Mouse (Mus musculus): ENCODE data around the gene Yap1. TPM values are rescaled to one million over a fixed set of nuclear protein-coding genes. Genes with fewer than 3 reads are reported as not detected.
"Not testable (repeated sequence)": the region's sequence is repeated elsewhere in the genome, so short reads cannot be mapped to it uniquely, and the experiment has no call there.

The Yap1 gene
- polyA plus RNA-seq, 1 experiment from 2014 or later: 13.8 TPM

DNA sequence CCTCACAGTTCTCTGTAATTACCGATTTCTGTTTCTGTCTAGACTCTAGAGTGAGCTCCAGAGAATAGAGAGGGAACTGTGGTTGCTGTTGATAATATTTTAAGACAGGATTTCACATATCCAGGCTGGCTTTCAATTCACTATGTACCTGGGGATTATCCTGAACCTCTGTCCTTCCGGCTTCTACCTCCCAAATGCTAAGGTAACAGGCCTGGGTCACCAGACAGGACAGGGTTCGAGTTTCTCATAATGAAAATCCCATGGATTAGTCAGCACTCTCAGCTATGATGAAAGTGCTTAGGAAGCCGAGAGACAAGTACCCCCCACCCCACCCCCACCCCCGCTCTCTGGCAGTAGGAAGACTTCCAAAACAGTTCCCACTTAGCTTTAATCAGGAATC is 100.6 kb downstream of the Yap1 start:
- no peak overlapping the region for H3K4me3 ChIP-seq
- 79% methylated on average over 5 of the region's 5 CpGs for WGBS

DNA sequence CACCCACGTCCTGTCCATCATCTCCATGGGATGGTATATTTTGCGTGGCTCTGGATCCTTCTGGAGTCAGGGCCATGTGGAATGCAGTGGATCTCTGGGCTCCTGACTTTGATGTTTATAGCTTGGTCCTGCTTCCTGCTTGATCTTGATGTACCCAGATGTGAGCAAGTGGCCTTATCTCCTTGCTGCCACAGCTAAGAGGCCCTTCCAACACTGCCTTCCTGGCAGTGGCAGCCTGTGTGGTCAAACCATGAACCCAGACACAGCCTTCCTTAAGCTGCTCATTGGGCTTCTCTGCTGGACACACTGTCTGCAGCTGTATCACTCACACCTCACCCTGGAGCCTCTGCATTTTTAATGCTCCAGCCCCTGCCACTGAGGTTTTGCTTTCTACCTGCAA is 101.1 kb downstream of the Yap1 start:
- Histone ChIP-seq H3K27me3 (no peaks in the 10 kb centered on the region), H3K4me3 (no peak overlapping the region), H3K4me1 (no peaks in the 10 kb centered on the region), H3K9ac (no peak overlapping the region), H3K4me2 (no peak overlapping the region), H3K27ac (no peak overlapping the region), H3K9me3 (replicated peaks) (no peaks in the 10 kb centered on the region), H3K36me3 (ENCODE audit: poor library complexity, severe bottlenecking) (no peaks in the 10 kb centered on the region)
- no peak for ATAC-seq
- whole genome bisulfite sequencing: 88% methylated on average over 2 of the region's 2 CpGs

More for the DNA sequence above, 100.6 kb downstream of the Yap1 start:
- H3K27me3 ChIP-seq: no peaks in the 10 kb centered on the region
- H3K4me1 ChIP-seq: no peaks in the 10 kb centered on the region
- H3K9ac ChIP-seq: no peak overlapping the region
- no peak overlapping the region for H3K4me2 ChIP-seq
- H3K36me3 ChIP-seq (ENCODE audit: poor library complexity, severe bottlenecking): no peaks in the 10 kb centered on the region
- ATAC-seq: no peak
- H3K27ac ChIP-seq: no peak overlapping the region
- H3K9me3 ChIP-seq (replicated peaks): no peaks in the 10 kb centered on the region

DNA sequence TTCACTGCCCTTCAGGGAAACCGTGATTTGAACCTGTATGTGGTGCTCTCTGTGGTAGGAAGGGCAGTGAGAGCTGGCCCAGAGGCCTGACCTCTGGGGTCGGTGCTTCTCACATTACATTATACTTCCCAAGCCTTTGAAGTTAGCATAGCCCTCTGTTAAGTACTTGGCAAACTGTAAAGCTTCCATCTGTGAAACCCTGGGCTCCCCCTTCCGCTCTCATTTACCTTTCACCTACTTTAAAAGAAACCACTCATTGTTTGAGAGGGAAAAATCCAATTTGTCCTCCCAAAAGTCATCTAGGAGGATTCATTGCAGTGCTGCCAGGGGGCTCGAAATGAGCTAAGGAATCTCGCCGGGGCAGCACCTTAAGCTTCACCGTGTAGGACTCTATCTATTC is 102.1 kb downstream of the Yap1 start:
- WGBS: 49% methylated on average over 7 of the region's 7 CpGs
- Histone ChIP-seq H3K36me3 (ENCODE audit: poor library complexity, severe bottlenecking) (no peaks in the 10 kb centered on the region), H3K27ac (no peak overlapping the region), H3K9ac (no peak overlapping the region), H3K9me3 (replicated peaks) (no peaks in the 10 kb centered on the region), H3K4me1 (no peaks in the 10 kb centered on the region), H3K4me3 (no peak overlapping the region), H3K4me2 (no peak overlapping the region), H3K27me3 (no peaks in the 10 kb centered on the region)
- ATAC-seq: no peak

DNA sequence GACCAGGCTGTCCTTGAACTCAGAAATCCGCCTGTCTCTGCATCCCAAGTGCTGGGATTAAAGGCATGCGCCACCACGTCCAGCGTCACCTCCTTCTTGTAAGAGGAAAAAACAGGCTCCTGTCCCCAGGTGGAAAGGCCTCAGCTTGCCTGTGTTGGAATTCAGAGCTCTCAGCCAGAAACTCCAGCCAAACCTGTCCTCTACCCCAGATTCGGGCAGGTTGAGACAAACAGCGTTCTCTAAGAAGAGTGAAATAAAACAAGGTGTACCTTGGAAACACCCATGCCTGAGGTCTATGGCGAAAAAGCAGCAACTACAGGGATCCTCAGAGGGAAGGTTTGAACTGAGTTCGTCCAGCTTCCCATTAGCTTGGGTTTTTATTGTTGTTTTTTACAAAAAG is 103.4 kb downstream of the Yap1 start:
- Histone ChIP-seq H3K36me3 (ENCODE audit: poor library complexity, severe bottlenecking) (no peaks in the 10 kb centered on the region), H3K9ac (no peak overlapping the region), H3K4me1 (no peaks in the 10 kb centered on the region), H3K4me3 (no peak overlapping the region), H3K9me3 (replicated peaks) (no peaks in the 10 kb centered on the region), H3K4me2 (no peak overlapping the region), H3K27me3 (no peaks in the 10 kb centered on the region), H3K27ac (no peak overlapping the region)
- WGBS: 93% methylated on average over 8 of the region's 8 CpGs
- no peak for ATAC-seq

DNA sequence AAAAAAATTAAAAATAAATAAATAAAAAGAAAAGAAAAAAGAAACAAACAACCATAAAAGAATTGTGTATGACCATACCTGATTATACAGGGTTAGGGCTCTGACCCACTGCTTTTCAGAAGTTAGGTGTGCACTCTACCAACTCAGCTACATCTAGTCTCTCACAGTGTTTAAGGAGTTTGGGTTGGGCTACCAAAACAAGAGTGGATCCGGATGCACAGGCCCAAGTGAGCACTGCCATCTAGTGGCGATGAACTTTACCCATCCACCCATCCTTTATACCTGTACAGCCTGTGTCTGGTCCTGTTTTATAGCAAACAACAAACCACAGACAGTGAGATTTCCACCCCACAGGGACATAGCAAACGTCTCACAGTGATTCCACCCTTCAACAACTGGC is 106.9 kb downstream of the Yap1 start:
- Histone ChIP-seq H3K27ac (no peak overlapping the region), H3K4me3 (no peak overlapping the region), H3K27me3 (no peaks in the 10 kb centered on the region), H3K4me1 (no peaks in the 10 kb centered on the region), H3K4me2 (no peak overlapping the region), H3K9ac (no peak overlapping the region), H3K36me3 (ENCODE audit: poor library complexity, severe bottlenecking) (no peaks in the 10 kb centered on the region), H3K9me3 (replicated peaks) (no peaks in the 10 kb centered on the region)
- 3% methylated on average over 3 of the region's 3 CpGs for WGBS
- peak; percentile 94 for ATAC-seq

DNA sequence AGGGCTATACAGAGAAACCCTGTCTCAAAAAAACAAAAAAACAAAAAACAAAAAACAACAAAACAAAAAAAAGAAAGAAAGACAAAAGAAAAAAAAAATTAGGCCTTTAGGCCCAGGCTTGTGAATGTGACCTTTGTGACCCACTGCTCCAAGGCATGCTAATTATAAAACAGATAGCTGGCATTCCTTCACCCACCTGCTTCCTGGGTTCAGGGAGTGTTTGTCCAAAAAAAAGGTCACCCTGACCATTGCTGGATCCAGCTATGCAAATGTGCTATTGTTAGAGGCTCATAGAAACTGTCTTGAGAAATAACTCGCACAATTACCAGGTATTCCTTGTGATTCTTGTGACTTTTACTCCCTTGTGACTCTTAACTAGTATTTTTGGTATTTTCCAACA is 112.6 kb downstream of the Yap1 start:
- not testable (repeated sequence) for H3K9me3 ChIP-seq (replicated peaks); H3K4me1 ChIP-seq; ATAC-seq; H3K27ac ChIP-seq; H3K27me3 ChIP-seq; H3K4me2 ChIP-seq; H3K36me3 ChIP-seq (ENCODE audit: poor library complexity, severe bottlenecking); H3K9ac ChIP-seq; H3K4me3 ChIP-seq
- WGBS: 92% methylated on average over 1 of the region's 1 CpGs

DNA sequence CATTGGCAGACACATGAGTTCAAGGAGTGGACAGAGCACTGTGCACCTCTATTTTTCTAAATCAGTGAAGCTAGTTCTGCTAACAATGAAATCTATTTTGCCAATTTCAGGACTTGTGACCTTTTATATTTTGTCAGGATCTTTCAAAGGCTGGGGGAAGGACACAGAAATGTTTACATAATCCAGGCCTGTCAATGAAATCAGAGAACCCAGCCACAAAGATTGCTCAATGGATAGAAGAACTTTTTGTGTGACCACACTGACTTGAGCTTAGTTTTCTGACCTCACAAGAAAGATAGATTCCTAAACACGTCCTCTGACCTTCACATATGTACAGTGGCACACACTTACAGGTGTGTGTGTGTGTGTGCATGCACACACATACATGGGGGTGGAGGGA is 113.2 kb downstream of the Yap1 start:
- H3K4me2 ChIP-seq: no peak overlapping the region
- WGBS: 78% methylated on average over 1 of the region's 1 CpGs
- no peaks in the 10 kb centered on the region for H3K4me1 ChIP-seq
- no peaks in the 10 kb centered on the region for H3K27me3 ChIP-seq
- H3K9ac ChIP-seq: no peak overlapping the region
- H3K27ac ChIP-seq: no peak overlapping the region
- no peak for ATAC-seq
- H3K9me3 ChIP-seq (replicated peaks): no peaks in the 10 kb centered on the region
- H3K36me3 ChIP-seq (ENCODE audit: poor library complexity, severe bottlenecking): no peaks in the 10 kb centered on the region
- H3K4me3 ChIP-seq: no peak overlapping the region

DNA sequence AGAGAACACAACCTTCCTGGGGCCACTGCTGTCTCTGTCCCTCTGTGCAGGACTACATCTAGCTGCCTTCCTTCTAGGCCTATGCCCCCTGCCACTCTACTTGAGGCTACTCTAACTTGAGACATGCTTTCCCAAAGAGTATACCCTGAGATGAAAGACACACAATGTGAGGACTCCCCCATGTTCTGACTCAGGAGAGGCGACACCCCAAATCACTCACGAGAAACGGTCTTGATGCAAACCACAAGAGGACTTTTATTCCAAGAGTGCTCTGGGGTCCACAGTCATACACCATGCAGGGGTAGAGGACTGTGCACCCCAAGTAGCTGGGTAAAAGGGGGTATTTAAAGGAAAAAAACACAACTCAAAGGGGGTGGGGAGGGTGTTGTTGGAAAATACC is 120.0 kb downstream of the Yap1 start:
- no peaks in the 10 kb centered on the region for H3K27me3 ChIP-seq
- H3K36me3 ChIP-seq (ENCODE audit: poor library complexity, severe bottlenecking): no peaks in the 10 kb centered on the region
- H3K9ac ChIP-seq: no peak overlapping the region
- H3K4me3 ChIP-seq: no peak overlapping the region
- 0 out of 2 replicates have a peak, but pooled peaks cover 5% of the 10 kb centered on the region for H3K9me3 ChIP-seq (replicated peaks)
- no peak for ATAC-seq
- WGBS: 97% methylated on average over 3 of the region's 3 CpGs
- no peak overlapping the region for H3K4me2 ChIP-seq
- H3K27ac ChIP-seq: no peak overlapping the region
- no peaks in the 10 kb centered on the region for H3K4me1 ChIP-seq

DNA sequence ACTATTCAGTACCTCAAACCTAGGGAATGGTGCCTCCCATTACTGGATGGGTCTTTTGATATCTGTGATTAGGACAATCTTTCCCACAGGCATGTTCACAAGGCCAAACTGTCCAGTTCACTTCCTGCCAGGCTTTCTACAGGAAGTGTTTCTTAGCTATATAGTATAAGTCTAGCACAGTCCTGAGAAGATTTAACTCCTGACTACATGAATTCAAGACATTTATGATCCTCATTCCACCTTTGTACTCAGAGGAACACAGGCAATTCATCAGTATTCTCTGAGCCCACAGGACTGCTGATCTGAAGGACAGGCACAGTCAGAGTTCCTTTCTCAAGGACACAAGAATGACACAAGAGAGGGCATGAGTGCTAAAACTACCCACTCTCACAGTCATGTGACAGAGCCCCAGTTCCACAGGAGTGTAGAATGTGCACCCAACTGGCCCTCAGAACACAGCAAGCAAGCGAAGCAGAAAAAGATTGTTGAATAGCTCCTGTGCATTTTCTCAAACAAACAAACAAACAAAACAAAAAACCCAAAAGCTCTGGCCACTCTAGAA is 122.0 kb downstream of the Yap1 start:
- H3K27me3 ChIP-seq: no peaks in the 10 kb centered on the region
- 85% methylated on average over 1 of the region's 1 CpGs for WGBS
- no peak for ATAC-seq
- no peaks in the 10 kb centered on the region for H3K4me1 ChIP-seq
- no peak overlapping the region for H3K27ac ChIP-seq
- no peak overlapping the region for H3K9ac ChIP-seq
- no peak overlapping the region for H3K4me3 ChIP-seq
- 0 out of 2 replicates have a peak, but pooled peaks cover 5% of the 10 kb centered on the region for H3K9me3 ChIP-seq (replicated peaks)
- H3K4me2 ChIP-seq: no peak overlapping the region
- H3K36me3 ChIP-seq (ENCODE audit: poor library complexity, severe bottlenecking): no peaks in the 10 kb centered on the region

Other genes starting within 250 kb of the Yap1 start
- gene Tmem123, start 240.6 kb downstream of the Yap1 start, polyA plus RNA-seq (2015; fragmentation: Nextera tagmentation; extraction: Ambion mirVana): 48.9 and 51.9 TPM in 2 replicates
- gene Birc2, start 167.5 kb downstream of the Yap1 start, polyA plus RNA-seq (2015; fragmentation: Nextera tagmentation; extraction: Ambion mirVana): 49.1 and 52.9 TPM in 2 replicates
- gene Birc3, start 131.4 kb downstream of the Yap1 start, polyA plus RNA-seq (2015; fragmentation: Nextera tagmentation; extraction: Ambion mirVana): 0.82 and 0.94 TPM in 2 replicates
- 16.5 and 16.6 TPM in 2 replicates for gene Cfap300, start 38.2 kb upstream of the Yap1 start, polyA plus RNA-seq (2015; fragmentation: Nextera tagmentation; extraction: Ambion mirVana)
- 2.1 and 3.1 TPM in 2 replicates for gene Cep126, start 129.7 kb upstream of the Yap1 start, polyA plus RNA-seq (2015; fragmentation: Nextera tagmentation; extraction: Ambion mirVana)

Data from forebrain, embryonic 13.5 days (tissue).